Mouse (Mus musculus) B cell, adult 2 months (primary cell): ENCODE results near the gene Cntnap4.

Experiments
- DNase-seq, 2 experiments: peaks; one replicate each; pipeline ENCODE4 v3.0.0; 2022

Cntnap4 gene

DNA sequence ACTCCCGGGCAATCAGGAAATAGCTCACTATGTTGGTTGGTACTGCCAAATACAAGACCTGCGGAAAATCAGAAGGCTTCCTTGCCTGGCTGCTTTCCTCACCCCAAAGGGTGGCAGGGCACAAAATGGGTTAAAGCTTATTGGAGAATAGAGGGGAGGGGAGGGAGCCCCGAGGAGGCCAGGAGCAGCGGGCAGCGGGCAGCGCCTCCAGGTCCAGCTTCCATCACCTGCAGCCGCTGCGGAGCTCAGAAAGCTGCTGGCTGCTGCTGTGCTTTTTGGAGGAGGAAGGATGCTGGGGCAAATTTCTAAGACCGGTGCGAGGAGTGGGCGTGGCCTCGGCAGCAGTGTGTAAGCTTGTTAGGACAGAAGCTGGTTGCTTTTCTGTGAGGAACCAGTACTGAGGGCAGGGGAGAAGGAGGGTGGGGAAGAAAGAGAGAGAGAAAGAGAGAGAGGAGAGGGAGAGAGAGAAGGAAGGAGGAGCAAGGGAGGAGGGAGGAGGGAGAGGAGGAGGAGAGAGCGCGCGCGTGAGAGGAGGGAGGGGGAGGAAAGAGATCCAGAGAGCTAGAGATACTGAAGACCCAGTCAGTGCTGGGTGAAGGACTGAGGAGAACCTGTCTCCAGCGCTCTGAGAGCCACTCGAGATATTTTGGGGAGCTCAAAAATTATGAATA, at the start of gene Cntnap4:
TSS of gene Cntnap4 (plus strand) at position 573 of the 671 bp plus-strand sequence.
- no peak for DNase-seq

DNA sequence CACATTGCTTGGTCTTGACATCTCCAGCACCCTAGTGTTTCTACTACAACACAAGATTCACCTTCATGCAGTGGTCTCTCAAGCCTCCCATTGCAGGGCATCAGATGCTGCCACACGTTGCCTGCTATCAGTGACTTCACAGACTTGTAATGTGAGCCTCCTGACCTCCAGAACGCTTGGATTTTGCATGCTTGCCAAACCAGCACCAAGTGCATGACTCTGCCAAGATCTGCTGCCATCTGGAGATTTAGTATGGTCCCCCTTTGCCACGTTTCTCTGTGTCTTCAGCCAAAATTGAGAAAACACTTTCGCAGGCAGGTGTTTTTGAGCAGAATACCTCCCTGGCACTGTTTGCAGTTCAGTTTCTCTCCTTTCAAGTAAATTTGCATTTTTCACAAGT, 12.5 kb upstream of the Cntnap4 start:
- DNase-seq: no peak

GRCm38 (mm10) chr8:112570541-112570940, 698 bp downstream of the Cntnap4 start:
- DNase-seq: no peak

DNA sequence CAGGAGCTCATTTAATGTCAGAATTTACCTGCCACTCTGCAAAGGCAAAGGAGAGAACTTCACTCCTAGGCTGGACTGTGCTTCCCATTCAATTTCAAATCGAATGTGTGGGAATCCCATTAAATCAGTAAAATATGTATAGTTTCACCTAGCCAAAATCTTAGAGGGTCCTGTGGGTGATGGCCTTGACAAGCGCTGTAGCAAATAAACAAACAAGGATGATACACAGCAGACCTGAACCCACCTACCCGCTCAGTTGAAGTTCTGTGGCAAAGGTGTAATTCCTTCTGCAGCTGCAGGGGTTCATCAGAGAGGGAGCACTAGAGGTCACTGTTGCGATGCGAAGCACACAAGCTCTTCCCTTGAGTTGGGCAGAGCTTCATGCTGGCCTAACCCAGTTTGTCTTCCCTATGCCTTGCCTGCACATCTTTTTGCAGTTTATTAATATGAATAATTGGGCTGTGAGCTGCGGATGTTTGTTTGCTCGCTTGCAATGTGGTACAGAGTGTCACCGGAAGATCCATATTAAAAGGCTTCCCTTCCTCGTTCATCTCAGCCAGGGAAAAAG, 1.6 kb downstream of the Cntnap4 start:
- DNase-seq: no peak

- DNase-seq: no peak
Observed at GRCm38 (mm10) chr8:112581473-112581872, 11.6 kb downstream of the Cntnap4 start.

GRCm38 (mm10) chr8:112583440-112583839, 13.6 kb downstream of the Cntnap4 start:
- no peak for DNase-seq

DNA sequence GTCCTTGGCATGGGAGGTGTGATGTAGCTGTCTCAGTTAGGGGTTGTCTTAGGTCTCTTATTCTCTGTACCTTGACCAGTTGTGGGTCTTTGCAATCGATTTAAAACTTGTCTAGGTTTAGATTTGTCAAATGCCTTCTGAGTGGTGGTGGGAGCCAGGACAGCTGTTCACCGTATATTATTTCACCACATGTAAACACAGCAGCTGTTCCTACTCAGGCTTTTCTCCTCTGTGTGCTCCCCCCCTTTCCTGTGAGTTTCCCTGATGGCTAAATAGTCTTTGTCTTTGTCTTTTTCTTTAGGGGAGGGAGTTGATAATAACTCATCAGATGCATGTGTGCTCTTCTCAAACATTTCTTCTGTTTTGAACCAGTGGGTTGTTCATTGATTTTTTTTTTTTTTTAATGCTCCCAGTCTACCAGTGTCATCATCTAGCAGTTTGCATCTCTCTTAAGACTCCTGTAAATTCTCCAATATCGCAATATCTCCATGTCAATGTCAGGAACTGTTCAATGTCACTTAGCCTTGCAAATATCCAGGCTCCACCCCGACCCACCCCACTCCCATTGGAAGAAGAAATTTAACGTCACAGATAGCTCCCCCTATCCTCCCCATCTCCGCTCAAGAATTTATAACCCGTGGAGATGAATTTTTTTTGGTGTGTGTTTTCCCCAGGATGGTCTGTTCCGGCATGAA, 18.7 kb downstream of the Cntnap4 start:
- no peak for DNase-seq

DNA sequence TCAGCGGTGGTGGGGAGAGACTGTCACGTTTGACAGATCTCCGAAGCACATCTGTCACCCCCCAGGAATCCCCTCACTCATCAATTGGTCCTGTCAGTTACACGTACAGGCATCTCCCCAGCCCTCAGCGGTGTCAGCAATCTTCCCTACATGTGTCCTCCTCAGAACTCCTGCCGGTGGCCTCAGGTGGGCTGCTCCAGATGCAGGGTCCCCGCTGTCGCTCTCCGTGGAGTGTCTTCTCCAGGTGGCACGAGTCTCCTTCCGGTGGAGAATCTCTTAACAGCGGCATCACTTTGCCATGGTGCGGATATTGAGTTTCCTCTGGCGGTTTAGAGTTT, 19.2 kb downstream of the Cntnap4 start:
- no peak for DNase-seq

GRCm38 (mm10) chr8:112596023-112596776, 26.4 kb downstream of the Cntnap4 start:
- no peak for DNase-seq

DNA sequence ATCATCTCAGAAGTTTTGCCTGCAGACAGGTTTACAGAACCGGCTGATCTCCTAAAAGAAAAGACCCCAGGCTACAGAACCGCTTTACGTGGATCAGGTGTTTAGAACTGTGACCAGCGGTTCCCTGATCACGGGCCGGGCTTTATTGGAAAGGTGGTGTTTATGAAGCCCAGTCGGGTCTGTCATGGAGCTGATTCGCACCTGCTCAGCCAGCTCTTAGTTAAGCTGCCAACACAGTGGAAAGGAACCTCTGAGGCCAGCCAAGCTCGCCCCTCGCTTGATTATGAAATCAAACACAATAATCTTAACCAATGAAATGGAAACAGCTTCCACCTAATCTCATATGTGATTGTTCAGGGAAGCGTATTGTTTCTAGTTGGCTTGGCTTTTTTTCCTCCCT, 30.1 kb downstream of the Cntnap4 start:
- DNase-seq: no peak

DNA sequence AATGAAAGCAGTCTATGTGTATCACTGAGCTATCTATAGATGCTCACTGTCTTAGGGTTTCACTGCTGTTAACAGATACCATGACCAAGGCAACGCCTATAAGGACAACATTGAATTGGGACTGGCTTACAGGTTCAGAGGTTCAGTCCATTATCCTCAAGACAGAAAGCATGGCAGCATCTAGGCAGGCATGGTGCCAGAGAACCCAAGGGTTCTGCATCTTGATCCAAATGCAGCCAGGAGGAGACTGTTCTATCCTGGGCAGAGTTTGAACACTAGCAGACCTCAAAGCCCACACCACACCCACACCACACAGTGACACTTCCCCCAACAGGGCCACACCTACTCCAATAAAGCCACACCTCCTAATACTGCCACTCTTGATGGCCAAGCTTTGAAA, 31.3 kb downstream of the Cntnap4 start:
- no peak for DNase-seq

DNA sequence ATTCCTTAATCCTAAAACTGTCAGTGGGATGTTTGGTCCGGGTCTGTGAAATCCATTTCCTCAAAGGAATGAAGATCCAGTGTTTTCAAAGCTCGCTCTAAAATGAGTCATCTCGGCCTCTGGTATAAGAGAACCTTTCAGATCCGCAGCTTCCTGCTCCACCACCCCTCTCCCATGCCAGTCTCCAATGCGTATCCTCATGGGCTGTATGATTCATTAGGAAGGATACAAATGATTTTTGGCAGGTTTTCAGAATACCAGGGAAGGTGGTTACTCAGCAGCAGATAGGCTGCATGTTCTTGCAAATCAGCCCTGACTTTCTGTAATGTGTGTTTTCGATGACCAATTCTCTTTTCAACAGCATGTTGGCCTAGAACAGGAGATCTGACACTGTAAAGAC, 40.3 kb downstream of the Cntnap4 start:
- DNase-seq: no peak

DNA sequence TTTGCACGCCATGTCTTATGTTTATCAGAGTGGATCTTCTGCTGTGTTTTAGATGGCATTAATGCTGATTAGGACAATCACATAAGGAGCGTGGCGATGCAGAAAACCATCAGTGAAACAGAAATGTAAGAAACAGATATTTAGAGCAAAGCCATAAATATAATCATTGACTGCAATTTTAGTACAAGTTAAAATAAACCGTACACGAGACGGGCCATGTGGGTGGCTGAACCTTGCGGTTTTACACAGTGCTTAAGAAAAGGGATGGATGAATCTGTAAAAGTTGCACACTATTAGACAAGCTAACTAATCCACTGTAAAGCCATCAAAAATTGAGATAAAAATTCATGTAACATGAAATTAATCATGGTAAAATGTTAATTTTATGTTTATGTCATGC, 58.9 kb downstream of the Cntnap4 start:
- no peak for DNase-seq

DNA sequence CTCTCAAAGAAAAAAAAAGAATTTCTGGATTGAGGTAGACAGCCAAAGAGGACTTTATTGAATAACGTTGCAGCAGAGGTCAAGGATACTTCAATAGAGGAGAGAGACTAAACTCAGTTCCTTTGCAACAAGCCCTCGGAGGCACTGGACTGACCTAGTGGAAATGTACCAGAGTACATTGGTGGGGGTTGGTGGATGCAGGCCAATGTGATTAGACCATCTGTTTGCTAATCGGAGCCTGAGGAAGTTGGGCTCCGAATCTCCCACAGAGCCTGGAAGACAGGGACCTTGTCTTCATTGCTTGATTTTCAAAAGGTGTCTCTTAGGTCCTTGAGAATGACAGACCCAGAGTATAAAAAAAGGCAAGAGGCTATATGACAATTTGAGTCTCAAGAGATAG, 82.8 kb downstream of the Cntnap4 start:
- no peak for DNase-seq

DNA sequence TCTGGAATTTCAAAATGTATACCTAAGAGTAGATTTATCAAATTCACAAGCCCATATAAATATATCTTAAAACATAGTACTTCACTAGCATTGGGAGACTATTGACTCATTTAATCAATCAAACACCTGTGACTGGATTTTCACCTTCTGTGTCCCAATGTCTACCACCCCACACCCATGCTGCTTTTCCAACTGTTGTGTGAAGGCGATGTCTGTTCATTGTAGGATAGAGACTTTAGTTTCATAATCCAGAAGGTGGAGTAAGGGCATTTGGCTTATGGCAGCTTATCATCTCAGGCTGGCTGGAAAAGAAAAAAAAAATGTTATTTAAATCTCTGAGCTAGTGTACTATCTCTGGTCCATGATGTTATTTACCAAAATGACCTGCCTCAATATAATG, 83.4 kb downstream of the Cntnap4 start:
- no peak for DNase-seq

DNA sequence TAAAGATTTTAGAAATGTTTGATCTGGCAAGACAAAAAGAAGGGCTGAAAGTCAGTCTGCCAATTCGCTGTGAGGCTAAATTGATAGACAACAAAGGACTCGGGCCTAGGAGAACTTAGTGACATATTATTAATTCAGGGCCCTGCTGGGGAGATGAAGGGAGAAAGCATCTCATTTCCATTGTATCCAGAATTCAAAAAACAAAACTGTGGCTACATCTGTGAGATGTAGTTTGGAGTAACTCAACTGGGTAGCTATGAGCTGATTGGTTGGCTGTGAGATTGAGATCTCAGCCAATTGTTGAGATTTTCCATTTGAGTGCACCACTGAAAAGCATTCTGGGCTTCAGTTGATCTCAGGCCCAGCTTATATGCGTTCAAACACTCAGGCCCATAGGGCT, 84.2 kb downstream of the Cntnap4 start:
- DNase-seq: no peak

- DNase-seq: no peak
Observed at GRCm38 (mm10) chr8:112664067-112664466, 94.2 kb downstream of the Cntnap4 start.

- no peak for DNase-seq
Observed at GRCm38 (mm10) chr8:112674671-112675070, 104.8 kb downstream of the Cntnap4 start.

DNA sequence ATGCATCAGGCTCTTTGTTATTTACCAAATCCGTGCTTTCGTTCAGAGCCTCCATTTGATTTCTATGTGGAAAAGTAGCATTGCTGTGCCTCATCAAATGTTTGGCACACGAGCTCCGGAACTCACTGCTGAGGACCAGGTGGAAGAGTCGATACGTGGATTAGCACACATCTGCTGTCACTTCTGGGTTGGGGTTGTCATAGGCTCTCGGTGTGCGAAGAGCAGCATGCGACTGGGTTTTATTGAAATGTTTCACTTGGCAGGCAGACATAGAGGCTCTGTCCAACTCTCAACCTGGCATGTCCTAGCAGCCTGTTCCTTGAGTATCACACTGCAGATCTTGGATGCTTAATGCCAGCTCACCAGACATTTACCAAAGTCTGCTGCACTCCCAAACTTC, 111.9 kb downstream of the Cntnap4 start:
- DNase-seq: no peak

GRCm38 (mm10) chr8:112695708-112696107, 125.9 kb downstream of the Cntnap4 start:
- DNase-seq: no peak

DNA sequence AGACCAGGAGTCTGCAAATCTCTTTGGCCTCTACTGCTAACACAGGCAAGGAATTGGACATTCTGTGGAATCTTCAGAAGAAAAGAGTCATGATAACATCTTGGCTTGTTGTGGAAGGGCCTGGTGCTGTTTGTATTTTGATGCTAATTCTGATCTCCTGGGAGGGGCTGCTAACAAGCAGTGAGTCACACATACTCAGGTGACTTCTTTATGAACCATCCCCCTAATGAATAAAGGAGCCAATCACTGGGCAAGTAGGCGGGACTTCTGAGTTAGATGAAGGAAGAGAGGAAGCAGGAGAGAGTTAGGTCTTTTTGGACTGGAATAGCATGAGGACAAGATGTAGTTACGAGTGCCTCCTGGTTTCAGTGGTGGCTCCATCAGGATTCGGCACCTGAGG, 128.3 kb downstream of the Cntnap4 start:
- DNase-seq: no peak

GRCm38 (mm10) chr8:112716982-112717381, 147.1 kb downstream of the Cntnap4 start:
- DNase-seq: no peak

- DNase-seq: no peak
Observed at GRCm38 (mm10) chr8:112724918-112725317, 155.1 kb downstream of the Cntnap4 start.
